ENCODE assay signal across 25 mouse cellular contexts in the genomic region with DNA sequence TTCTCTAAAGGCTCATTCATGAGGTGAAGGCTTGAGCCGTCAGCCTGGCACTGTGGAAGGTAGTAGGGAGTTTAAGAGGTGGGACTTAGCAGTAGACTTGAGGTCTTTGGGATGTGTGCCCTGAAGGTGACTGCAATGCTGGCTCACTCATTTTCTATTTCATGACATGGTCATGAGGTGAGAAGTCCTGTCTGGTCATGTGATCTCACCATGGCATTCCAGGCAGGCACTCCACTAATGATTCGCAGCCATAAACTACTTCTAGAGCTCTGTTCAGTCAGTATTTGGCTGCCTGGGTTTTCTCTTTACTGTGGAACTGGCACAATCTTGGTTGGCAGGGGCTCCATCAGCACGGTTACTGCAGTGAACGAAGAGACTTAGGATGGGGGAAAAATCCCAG.
DNase-seq lines count a peak whose midpoint lies in the region; ATAC-seq and TF ChIP-seq lines count a peak whose summit lies in the region.
"Had no signal": no experiment of that assay in that cellular context is flagged by ENCODE, and none has a peak within 500 bp of the region (broad histone marks: within the 10 kb centered on the region; RNA-seq: fewer than 3 reads in every experiment).

No protein-coding gene starts in this region.

- H3K4me2 ChIP-seq in heart, postnatal 0 days (ENCODE audit: low read depth, low read length): no peak overlapping the region
- H3K4me2 ChIP-seq in forebrain, embryonic 13.5 days: no peak overlapping the region
- H3K4me2 ChIP-seq: embryonic facial prominence, embryonic 12.5 days; embryonic facial prominence, embryonic 15.5 days; forebrain, embryonic 15.5 days; heart, embryonic 12.5 days; heart, embryonic 15.5 days; hindbrain, embryonic 13.5 days; intestine, embryonic 15.5 days had no signal

- no peak for DNase-seq in heart, postnatal 0 days (ENCODE audit: low spot score)
- no peak for DNase-seq in heart, postnatal 36 days
- peak; percentile 37 for DNase-seq in 3T3-L1 (ENCODE audit: low read depth, low spot score)
- DNase-seq in c-Kit-positive CD71-positive TER-119-positive erythroid progenitor cells, embryonic 14.5 days (ENCODE audit: low spot score): no peak
- DNase-seq: adrenal gland, adult 8-10 months; adrenal gland, postnatal 25 days; cerebellum, adult 11 months; cerebellum, adult 2 months; cerebellum, adult 9-11 months; cerebellum, postnatal 25 days; gastrocnemius, postnatal 25 days; kidney, adult 11 months had no signal

- no peak overlapping the region for H3ac ChIP-seq in C2C12 (ENCODE audit: control insufficient read depth, insufficient read length, low read depth)

- no peak for TF ChIP-seq CTCF in heart, postnatal 0 days (IDR thresholded peaks at IDR 0.05; ENCODE audit: low read depth)
- TF ChIP-seq CTCF in C2C12 (IDR thresholded peaks at IDR 0.05; ENCODE audit: control insufficient read depth, insufficient read depth, insufficient read length): no peak

- peaks cover 14% of the 10 kb centered on the region; the same call in 1 of the 2 replicates for H3K4me1 ChIP-seq in heart, postnatal 0 days (ENCODE audit: control insufficient read depth, insufficient read depth)
- peaks cover 10% of the 10 kb centered on the region for H3K4me1 ChIP-seq in forebrain, embryonic 13.5 days

- H3K27me3 ChIP-seq in heart, postnatal 0 days (ENCODE audit: control insufficient read depth, insufficient read depth, low read length): no peaks in the 10 kb centered on the region
- H3K27me3 ChIP-seq in C2C12 (ENCODE audit: control insufficient read depth, insufficient read depth, insufficient read length): no peaks in the 10 kb centered on the region
- no peaks in the 10 kb centered on the region for H3K27me3 ChIP-seq in forebrain, embryonic 13.5 days
- H3K27me3 ChIP-seq: embryonic facial prominence, embryonic 12.5 days; embryonic facial prominence, embryonic 15.5 days; forebrain, embryonic 15.5 days; hindbrain, embryonic 13.5 days; intestine, embryonic 15.5 days had no signal

- ATAC-seq in heart, postnatal 0 days (ENCODE audit: insufficient read depth, low read depth): peak; percentile 64; the same call in 1 of the 2 replicates
- no peak for ATAC-seq in forebrain, embryonic 13.5 days
- ATAC-seq: activated CD4-positive, CD25-positive, alpha-beta regulatory T cell, adult 4 months; forebrain, embryonic 15.5 days; hindbrain, embryonic 16.5 days; intestine, embryonic 15.5 days had no signal

- intact Hi-C loops in heart, postnatal 36 days (cut with DNase I): no loop called here

- no peak overlapping the region for H3K9ac ChIP-seq in heart, postnatal 0 days (replicated peaks; ENCODE audit: low read depth, low read length)
- H3K9ac ChIP-seq in forebrain, embryonic 13.5 days: no peak overlapping the region
- H3K9ac ChIP-seq: embryonic facial prominence, embryonic 12.5 days; embryonic facial prominence, embryonic 15.5 days; forebrain, embryonic 15.5 days; heart, embryonic 12.5 days; heart, embryonic 15.5 days; hindbrain, embryonic 13.5 days; intestine, embryonic 15.5 days had no signal

- no peak for TF ChIP-seq EP300 in heart, postnatal 0 days (IDR thresholded peaks at IDR 0.05; ENCODE audit: low read depth)

- no peak overlapping the region for H3K4me3 ChIP-seq in heart, postnatal 0 days (ENCODE audit: low read depth, low read length)
- H3K4me3 ChIP-seq in C2C12 (ENCODE audit: insufficient read depth, poor library complexity, severe bottlenecking): no peak overlapping the region
- H3K4me3 ChIP-seq in forebrain, embryonic 13.5 days: no peak overlapping the region
- H3K4me3 ChIP-seq: embryonic facial prominence, embryonic 12.5 days; embryonic facial prominence, embryonic 15.5 days; forebrain, embryonic 15.5 days; heart, embryonic 12.5 days; heart, embryonic 15.5 days; hindbrain, embryonic 10.5 days; hindbrain, embryonic 13.5 days; intestine, embryonic 15.5 days had no signal

- H3K9me3 ChIP-seq in heart, postnatal 0 days (replicated peaks; ENCODE audit: control insufficient read depth, low read length): no peaks in the 10 kb centered on the region
- no peaks in the 10 kb centered on the region for H3K9me3 ChIP-seq in forebrain, embryonic 13.5 days (replicated peaks)
- H3K9me3 ChIP-seq: embryonic facial prominence, embryonic 12.5 days; embryonic facial prominence, embryonic 15.5 days; forebrain, embryonic 15.5 days; G1E; heart, embryonic 12.5 days; heart, embryonic 15.5 days; hindbrain, embryonic 10.5 days; hindbrain, embryonic 13.5 days; intestine, embryonic 15.5 days had no signal

- no peak overlapping the region for H3K27ac ChIP-seq in heart, postnatal 0 days (ENCODE audit: low read depth)
- no peak overlapping the region for H3K27ac ChIP-seq in forebrain, embryonic 13.5 days
- H3K27ac ChIP-seq: embryonic facial prominence, embryonic 12.5 days; embryonic facial prominence, embryonic 15.5 days; forebrain, embryonic 15.5 days; heart, embryonic 15.5 days; hindbrain, embryonic 10.5 days; hindbrain, embryonic 13.5 days; intestine, embryonic 15.5 days had no signal

- no peaks in the 10 kb centered on the region for H3K36me3 ChIP-seq in heart, postnatal 0 days (replicated peaks; ENCODE audit: control insufficient read depth, insufficient read depth, low read length)
- no peaks in the 10 kb centered on the region for H3K36me3 ChIP-seq in C2C12 (ENCODE audit: control insufficient read depth, insufficient read depth)
- H3K36me3 ChIP-seq in forebrain, embryonic 13.5 days (ENCODE audit: poor library complexity, severe bottlenecking): no peaks in the 10 kb centered on the region
- H3K36me3 ChIP-seq: embryonic facial prominence, embryonic 12.5 days; embryonic facial prominence, embryonic 15.5 days; forebrain, embryonic 15.5 days; G1E; heart, embryonic 12.5 days; heart, embryonic 15.5 days; hindbrain, embryonic 10.5 days; hindbrain, embryonic 13.5 days; intestine, embryonic 15.5 days had no signal

- WGBS in heart, postnatal 0 days: 67% methylated on average over 4 of the region's 4 CpGs
- WGBS in forebrain, embryonic 13.5 days: 92% methylated on average over 4 of the region's 4 CpGs

- no peaks in the 10 kb centered on the region for H3K79me3 ChIP-seq in C2C12 (ENCODE audit: low read depth)

- H3K79me2 ChIP-seq in C2C12 (ENCODE audit: control insufficient read depth, insufficient read depth): no peaks in the 10 kb centered on the region

TF ChIP-seq in C2C12, 6 proteins besides CTCF, POLR2A, EP300 and RAD21:
- TF ChIP-seq USF1 (IDR thresholded peaks at IDR 0.05; ENCODE audit: low read depth): peak; percentile 26
- TF ChIP-seq MAX (IDR thresholded peaks at IDR 0.05): no peak
- TF ChIP-seq MYOG (IDR thresholded peaks at IDR 0.05; ENCODE audit: control insufficient read depth, extremely low read depth, insufficient read length): no peak
- no peak for TF ChIP-seq FOSL1 (IDR thresholded peaks at IDR 0.05; ENCODE audit: insufficient read depth, low read length, poor library complexity, severe bottlenecking)
